In the genomic region with DNA sequence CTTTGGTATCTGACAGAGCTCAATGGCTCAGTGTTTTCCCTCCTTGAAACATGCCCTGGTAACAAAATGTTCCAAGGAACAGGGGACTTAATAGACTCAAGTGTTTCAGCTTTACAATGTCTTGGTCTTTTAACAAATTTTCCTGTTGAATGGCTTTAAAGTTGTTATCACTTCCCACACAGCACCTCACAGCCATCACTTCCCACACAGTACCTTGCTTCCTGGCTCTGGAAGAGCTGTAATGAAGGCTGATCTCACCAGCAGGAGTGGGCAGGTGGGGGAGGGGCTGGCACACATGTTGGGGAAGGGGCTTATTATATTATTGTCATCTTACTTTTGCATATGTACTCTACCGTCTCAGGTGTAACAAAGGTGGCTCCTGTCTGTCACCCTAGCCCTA, we compare ENCODE assay signal across 20 mouse cellular contexts. TPM values are rescaled to one million over a fixed set of nuclear protein-coding genes. Genes with fewer than 3 reads are reported as not detected.
DNase-seq lines count a peak whose midpoint lies in the region; ATAC-seq lines count a peak whose summit lies in the region.
"Had no signal": no experiment of that assay in that cellular context is flagged by ENCODE, and none has a peak within 500 bp of the region (broad histone marks: within the 10 kb centered on the region; RNA-seq: fewer than 3 reads in every experiment).

No protein-coding gene starts in this region.

- no peaks in the 10 kb centered on the region for H3K36me3 ChIP-seq in kidney, embryonic 16.5 days (ENCODE audit: insufficient read depth, low read length)
- H3K36me3 ChIP-seq: embryonic facial prominence, embryonic 10.5 days; heart, embryonic 10.5 days; heart, embryonic 15.5 days; hindbrain, embryonic 13.5 days had no signal

- H3K4me2 ChIP-seq in kidney, embryonic 16.5 days (replicated peaks; ENCODE audit: low read depth, low read length) = no peak overlapping the region
- H3K4me2 ChIP-seq: forebrain, embryonic 13.5 days; heart, embryonic 15.5 days; hindbrain, embryonic 13.5 days had no signal

- 85% methylated on average over 1 of the region's 1 CpGs for WGBS in kidney, embryonic 16.5 days

- no peak for DNase-seq in frontal cortex, postnatal 10 days (ENCODE audit: low spot score in 2 of 2)
- DNase-seq in left cerebral cortex, adult 11 months (ENCODE audit: low spot score) = peak; percentile 19
- DNase-seq in left cerebral cortex, postnatal 4 days = no peak
- peak; percentile 20 for DNase-seq in right cerebral cortex, postnatal 14 days
- DNase-seq in right cerebral cortex, postnatal 4 days = no peak
- peak; percentile 40 to 55 for DNase-seq in right cerebral cortex, postnatal 36 days (ENCODE audit: low spot score in 2 of 2)
- DNase-seq: adrenal gland, postnatal 10 days; cerebellum, adult 18-20 months; cerebellum, postnatal 10 days; gastrocnemius, postnatal 36 days; heart, adult 18-20 months; heart, postnatal 14 days had no signal

- no peak overlapping the region for H3K4me3 ChIP-seq in kidney, embryonic 16.5 days (ENCODE audit: low read length)
- H3K4me3 ChIP-seq: embryonic facial prominence, embryonic 10.5 days; forebrain, embryonic 13.5 days; heart, embryonic 10.5 days; heart, embryonic 15.5 days; hindbrain, embryonic 13.5 days had no signal

- intact Hi-C loops in left cerebral cortex, postnatal 4 days (cut with DNase I) = no loop called here

- H3K9ac ChIP-seq in kidney, embryonic 16.5 days (replicated peaks; ENCODE audit: low read length) = no peak overlapping the region
- H3K9ac ChIP-seq: forebrain, embryonic 13.5 days; heart, embryonic 15.5 days; hindbrain, embryonic 13.5 days had no signal

- no peak overlapping the region for H3K27ac ChIP-seq in kidney, embryonic 16.5 days (ENCODE audit: low read length)
- H3K27ac ChIP-seq: embryonic facial prominence, embryonic 10.5 days; forebrain, embryonic 13.5 days; heart, embryonic 10.5 days; heart, embryonic 15.5 days; hindbrain, embryonic 13.5 days; hindbrain, postnatal 0 days had no signal

- ATAC-seq in frontal cortex, adult (ENCODE audit: low TSS enrichment) = peak; percentile 75
- ATAC-seq in kidney, embryonic 16.5 days (ENCODE audit: low FRiP score, low TSS enrichment) = no peak
- ATAC-seq: forebrain, embryonic 13.5 days; hindbrain, postnatal 0 days had no signal

- H3K9me3 ChIP-seq in kidney, embryonic 16.5 days (ENCODE audit: low read length) = no peaks in the 10 kb centered on the region
- H3K9me3 ChIP-seq: embryonic facial prominence, embryonic 10.5 days; forebrain, embryonic 13.5 days; heart, embryonic 10.5 days; heart, embryonic 15.5 days; hindbrain, embryonic 13.5 days had no signal

- no peaks in the 10 kb centered on the region for H3K4me1 ChIP-seq in kidney, embryonic 16.5 days (ENCODE audit: insufficient read depth, low read length)
- H3K4me1 ChIP-seq: embryonic facial prominence, embryonic 10.5 days; hindbrain, embryonic 13.5 days had no signal

- H3K27me3 ChIP-seq in kidney, embryonic 16.5 days (ENCODE audit: insufficient read depth, low read length) = no peaks in the 10 kb centered on the region
- H3K27me3 ChIP-seq: forebrain, embryonic 13.5 days; heart, embryonic 15.5 days; hindbrain, embryonic 13.5 days had no signal

RNA-seq across cellular contexts. Expression of a gene that starts 44.4 kb away (rescaled TPM):
- 10 to 100 TPM; 24.8 to 28.4 TPM for total RNA-seq in left cerebral cortex, postnatal 4 days (2021)
- polyA plus RNA-seq in kidney, embryonic 16.5 days (2015; fragmentation: Nextera tagmentation; extraction: Ambion mirVana) = 59.9 and 64.6 TPM in 2 replicates

Comparison
In these comparisons a context has a peak if more than half of its experiments do, and no peak if none do; other contexts are left out.
1. DNase-seq: peak in left cerebral cortex, adult 11 months (single experiment), right cerebral cortex, postnatal 14 days (single experiment) and right cerebral cortex, postnatal 36 days (2 of 2); none in frontal cortex, postnatal 10 days (0 of 2), left cerebral cortex, postnatal 4 days (single experiment) and right cerebral cortex, postnatal 4 days (single experiment).